Mouse (Mus musculus) E14TG2a.4 (cell line): Measurements from ENCODE around the gene Zfp91.

Source experiments
- CTCF ChIP-seq: conservative IDR thresholded peaks from 2 replicates; pipeline ENCODE4 v1.5.1; 2014; ENCODE audit warnings: low read length
- NANOG ChIP-seq: IDR thresholded peaks from 2 replicates; pipeline ENCODE4 v1.6.1; 2014; ENCODE audit warnings: borderline replicate concordance, low read length, mixed read lengths
- POU5F1 ChIP-seq: IDR thresholded peaks from 2 replicates; pipeline ENCODE4 v1.6.1; 2014; ENCODE audit warnings: low read length, borderline replicate concordance

DNA sequence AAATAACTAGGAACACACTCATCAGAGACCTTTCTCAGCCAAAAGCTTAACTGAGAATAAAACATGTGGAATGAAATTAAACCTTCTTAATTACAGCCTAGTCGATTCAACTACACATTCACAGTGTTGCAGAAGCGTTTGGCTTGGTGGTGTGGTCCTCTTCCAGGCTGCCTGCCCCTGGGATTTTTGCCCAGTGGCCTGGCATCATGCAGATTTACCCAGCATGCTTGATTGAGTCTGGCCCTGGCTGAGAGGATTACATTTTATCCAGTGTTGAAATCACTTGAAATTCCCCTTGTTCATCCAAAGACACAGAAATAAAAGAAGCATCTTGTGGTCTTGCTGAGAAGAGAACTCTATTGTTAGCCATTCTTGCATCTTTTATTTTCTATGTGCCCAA, 36.3 kb downstream of the Zfp91 start:
- TF ChIP-seq CTCF (no peak), POU5F1 (no peak), NANOG (no peak)
